Comparison of ENCODE assay signal across 12 mouse cellular contexts in genomic region chr13:57017553-57018341, GRCm38 (mm10).
DNase-seq lines count a peak whose midpoint lies in the region; ATAC-seq and TF ChIP-seq lines count a peak whose summit lies in the region.
"Had no signal": no experiment of that assay in that cellular context is flagged by ENCODE, and none has a peak within 500 bp of the region (broad histone marks: within the 10 kb centered on the region; RNA-seq: fewer than 3 reads in every experiment).

No protein-coding gene starts in this region.

- peak overlapping the region; percentile 38; the same call in 1 of the 2 replicates for H3K27ac ChIP-seq in hindbrain, embryonic 15.5 days (replicated peaks)
- H3K27ac ChIP-seq in hindbrain, postnatal 0 days: no peak overlapping the region
- H3K27ac ChIP-seq in hindbrain, embryonic 11.5 days (ENCODE audit: low read depth, low read length): no peak overlapping the region
- H3K27ac ChIP-seq in midbrain, postnatal 0 days (ENCODE audit: low read depth, low read length): no peak overlapping the region

- no peak overlapping the region for H3K4me2 ChIP-seq in hindbrain, embryonic 15.5 days
- H3K4me2 ChIP-seq in hindbrain, postnatal 0 days (ENCODE audit: low read depth, low read length): no peak overlapping the region
- no peak overlapping the region for H3K4me2 ChIP-seq in hindbrain, embryonic 11.5 days (replicated peaks; ENCODE audit: low read depth, low read length)
- no peak overlapping the region for H3K4me2 ChIP-seq in midbrain, postnatal 0 days (ENCODE audit: low read depth, low read length, poor library complexity, severe bottlenecking)
- H3K4me2 ChIP-seq: lung, embryonic 14.5 days; midbrain, embryonic 11.5 days had no signal

- no peaks in the 10 kb centered on the region for H3K36me3 ChIP-seq in hindbrain, embryonic 15.5 days
- H3K36me3 ChIP-seq in hindbrain, postnatal 0 days (ENCODE audit: insufficient read depth, low read length): no peaks in the 10 kb centered on the region
- H3K36me3 ChIP-seq in hindbrain, embryonic 11.5 days (ENCODE audit: control insufficient read depth, insufficient read depth, low read length): no peaks in the 10 kb centered on the region
- H3K36me3 ChIP-seq in midbrain, postnatal 0 days (ENCODE audit: insufficient read depth, low read length): no peaks in the 10 kb centered on the region

- 71% methylated on average over 11 of the region's 11 CpGs for WGBS in hindbrain, embryonic 15.5 days
- WGBS in hindbrain, postnatal 0 days: 72% methylated on average over 11 of the region's 11 CpGs
- WGBS in hindbrain, embryonic 11.5 days: 75% methylated on average over 11 of the region's 11 CpGs
- 73% methylated on average over 11 of the region's 11 CpGs for WGBS in midbrain, postnatal 0 days

- H3K27me3 ChIP-seq in hindbrain, embryonic 15.5 days: no peaks in the 10 kb centered on the region
- no peaks in the 10 kb centered on the region for H3K27me3 ChIP-seq in hindbrain, postnatal 0 days (ENCODE audit: insufficient read depth, low read length)
- no peaks in the 10 kb centered on the region for H3K27me3 ChIP-seq in hindbrain, embryonic 11.5 days (ENCODE audit: control insufficient read depth, insufficient read depth, low read length)
- no peaks in the 10 kb centered on the region for H3K27me3 ChIP-seq in midbrain, postnatal 0 days (ENCODE audit: insufficient read depth, low read length)

- no peak for ATAC-seq in hindbrain, embryonic 15.5 days (ENCODE audit: low FRiP score, low read depth)
- ATAC-seq in hindbrain, postnatal 0 days: no peak
- no peak for ATAC-seq in hindbrain, embryonic 11.5 days (ENCODE audit: low FRiP score)
- ATAC-seq in midbrain, postnatal 0 days (ENCODE audit: low FRiP score): no peak
- ATAC-seq: inflammation-experienced regulatory T-cells, adult 6 months had no signal

- H3K4me3 ChIP-seq in hindbrain, embryonic 15.5 days: no peak overlapping the region
- H3K4me3 ChIP-seq in hindbrain, postnatal 0 days (ENCODE audit: low read length): no peak overlapping the region
- no peak overlapping the region for H3K4me3 ChIP-seq in hindbrain, embryonic 11.5 days (ENCODE audit: low read depth, low read length)
- no peak overlapping the region for H3K4me3 ChIP-seq in midbrain, postnatal 0 days (ENCODE audit: low read depth, low read length)

- no peak for TF ChIP-seq CTCF in hindbrain, postnatal 0 days (IDR thresholded peaks at IDR 0.05; ENCODE audit: low read depth)
- TF ChIP-seq CTCF in midbrain, postnatal 0 days (IDR thresholded peaks at IDR 0.05): no peak

- no peaks in the 10 kb centered on the region for H3K9me3 ChIP-seq in hindbrain, embryonic 15.5 days
- no peaks in the 10 kb centered on the region for H3K9me3 ChIP-seq in hindbrain, postnatal 0 days (ENCODE audit: low read length)
- no peaks in the 10 kb centered on the region for H3K9me3 ChIP-seq in hindbrain, embryonic 11.5 days (ENCODE audit: control insufficient read depth, low read length)
- no peaks in the 10 kb centered on the region for H3K9me3 ChIP-seq in midbrain, postnatal 0 days (ENCODE audit: low read length)

- no peak for DNase-seq in hindbrain, postnatal 0 days (ENCODE audit: low spot score)
- DNase-seq in ZHBTc4 (ENCODE audit: low read depth, low spot score): peak; percentile 61
- peak; percentile 66 for DNase-seq in layer of hippocampus, adult 9-11 months
- peak; percentile 55 to 67 for DNase-seq in right cerebral cortex, postnatal 36 days (ENCODE audit: low spot score in 2 of 2)
- DNase-seq in hindbrain, embryonic 11.5 days (ENCODE audit: low spot score): no peak
- no peak for DNase-seq in midbrain, postnatal 0 days (ENCODE audit: low spot score)
- DNase-seq in lung, postnatal 14 days: no peak
- DNase-seq: cerebellum, postnatal 36 days; lung, embryonic 14.5 days had no signal

- H3K4me1 ChIP-seq in hindbrain, embryonic 15.5 days (replicated peaks): peaks cover 8% of the 10 kb centered on the region
- H3K4me1 ChIP-seq in hindbrain, postnatal 0 days (ENCODE audit: insufficient read depth, low read length): no peaks in the 10 kb centered on the region
- H3K4me1 ChIP-seq in hindbrain, embryonic 11.5 days (replicated peaks; ENCODE audit: control insufficient read depth, insufficient read depth, low read length): no peaks in the 10 kb centered on the region
- no peaks in the 10 kb centered on the region for H3K4me1 ChIP-seq in midbrain, postnatal 0 days (ENCODE audit: insufficient read depth, low read length)

- H3K9ac ChIP-seq in hindbrain, embryonic 15.5 days: no peak overlapping the region
- H3K9ac ChIP-seq in hindbrain, postnatal 0 days (replicated peaks; ENCODE audit: low read length): no peak overlapping the region
- no peak overlapping the region for H3K9ac ChIP-seq in hindbrain, embryonic 11.5 days (ENCODE audit: low read depth, low read length)
- no peak overlapping the region for H3K9ac ChIP-seq in midbrain, postnatal 0 days (replicated peaks; ENCODE audit: low read length, poor library complexity, severe bottlenecking)
- H3K9ac ChIP-seq: lung, embryonic 14.5 days had no signal

Comparison
In these comparisons a context has a peak if more than half of its experiments do, and no peak if none do; other contexts are left out.
1. DNase-seq: peak in ZHBTc4 (single experiment), layer of hippocampus, adult 9-11 months (single experiment) and right cerebral cortex, postnatal 36 days (2 of 2); none in hindbrain, postnatal 0 days (single experiment), hindbrain, embryonic 11.5 days (single experiment), midbrain, postnatal 0 days (single experiment) and lung, postnatal 14 days (single experiment).